Mouse (Mus musculus): ENCODE data around the gene Tmem91.

- TF ChIP-seq POLR2A (IDR thresholded peaks at IDR 0.05; ENCODE audit: borderline replicate concordance, extremely low read depth, low read depth, low read length), result no peak
- no peak for TF ChIP-seq CTCF (IDR thresholded peaks at IDR 0.05; ENCODE audit: insufficient read depth, low read length)
Observed at GRCm38 (mm10) chr7:25655601-25656428, 19.2 kb downstream of the Tmem91 start.

All from lung, adult 2 months (tissue).